Mouse (Mus musculus): Measurements from ENCODE around the gene Drg1. TPM values are rescaled to one million over a fixed set of nuclear protein-coding genes. Genes with fewer than 3 reads are reported as not detected.
A peak's percentile ranks its signal among the peaks of the same experiment; 100 is the strongest.
"Not testable (repeated sequence)": the region's sequence is repeated elsewhere in the genome, so short reads cannot be mapped to it uniquely, and the experiment has no call there.

Gene Drg1
- polyA plus RNA-seq, 1 experiment from 2014 or later: 159 TPM

GRCm38 (mm10) chr11:3146806-3147205 is 119.4 kb downstream of the Drg1 start:
- H3K9ac ChIP-seq; H3K27me3 ChIP-seq; DNase-seq; H3K9me3 ChIP-seq (replicated peaks); ATAC-seq (ENCODE audit: low read depth); H3K4me3 ChIP-seq (replicated peaks); H3K27ac ChIP-seq; H3K4me1 ChIP-seq (replicated peaks); H3K4me2 ChIP-seq; H3K36me3 ChIP-seq: not testable (repeated sequence)
- WGBS (ENCODE audit: insufficient replicate concordance): 64% methylated on average over 2 of the region's 2 CpGs

GRCm38 (mm10) chr11:3145359-3146165 is 120.7 kb downstream of the Drg1 start:
- H3K4me2 ChIP-seq; H3K36me3 ChIP-seq; H3K9ac ChIP-seq; DNase-seq; ATAC-seq (ENCODE audit: low read depth); H3K27me3 ChIP-seq; H3K27ac ChIP-seq; H3K4me3 ChIP-seq (replicated peaks); H3K4me1 ChIP-seq (replicated peaks); H3K9me3 ChIP-seq (replicated peaks): not testable (repeated sequence)
- 75% methylated on average over 9 of the region's 9 CpGs for WGBS (ENCODE audit: insufficient replicate concordance)

- H3K27ac ChIP-seq; H3K9ac ChIP-seq; H3K9me3 ChIP-seq (replicated peaks); H3K4me3 ChIP-seq (replicated peaks); DNase-seq; H3K36me3 ChIP-seq; H3K27me3 ChIP-seq; H3K4me1 ChIP-seq (replicated peaks); H3K4me2 ChIP-seq: not testable (repeated sequence)
- WGBS (ENCODE audit: insufficient replicate concordance): 38% methylated on average over 3 of the region's 3 CpGs
- peak; percentile 0; the same call in 1 of the 2 replicates for ATAC-seq (ENCODE audit: low read depth)
Observed at GRCm38 (mm10) chr11:3143984-3144383, 122.2 kb downstream of the Drg1 start.

GRCm38 (mm10) chr11:3142413-3142812 is 123.8 kb downstream of the Drg1 start:
- H3K36me3 ChIP-seq; H3K27ac ChIP-seq; H3K4me1 ChIP-seq (replicated peaks); H3K4me2 ChIP-seq; H3K9me3 ChIP-seq (replicated peaks); H3K27me3 ChIP-seq; H3K9ac ChIP-seq; H3K4me3 ChIP-seq (replicated peaks): not testable (repeated sequence)
- DNase-seq (peak; percentile 62), ATAC-seq (ENCODE audit: low read depth) (peak; percentile 61)
- WGBS (ENCODE audit: insufficient replicate concordance): 69% methylated on average over 4 of the region's 5 CpGs

GRCm38 (mm10) chr11:3140967-3141535 is 125.2 kb downstream of the Drg1 start:
- not testable (repeated sequence) for H3K4me2 ChIP-seq; H3K9me3 ChIP-seq (replicated peaks); ATAC-seq (ENCODE audit: low read depth)

GRCm38 (mm10) chr11:3138323-3138722 is 127.9 kb downstream of the Drg1 start:
- H3K27me3 ChIP-seq; H3K27ac ChIP-seq; H3K36me3 ChIP-seq; H3K4me2 ChIP-seq; H3K4me3 ChIP-seq (replicated peaks); H3K9ac ChIP-seq; ATAC-seq (ENCODE audit: low read depth); DNase-seq; H3K9me3 ChIP-seq (replicated peaks); H3K4me1 ChIP-seq (replicated peaks): not testable (repeated sequence)
- WGBS (ENCODE audit: insufficient replicate concordance): 64% methylated on average over 2 of the region's 2 CpGs

More at GRCm38 (mm10) chr11:3140967-3141535, 125.2 kb downstream of the Drg1 start:
- H3K9ac ChIP-seq; H3K4me3 ChIP-seq (replicated peaks); H3K27me3 ChIP-seq; H3K4me1 ChIP-seq (replicated peaks); DNase-seq; H3K36me3 ChIP-seq; H3K27ac ChIP-seq: not testable (repeated sequence)

Other genes with a start within 250 kb of the Drg1 start
- gene Sfi1, start 73.0 kb downstream of the Drg1 start, polyA plus RNA-seq (2015; fragmentation: Nextera tagmentation; extraction: Ambion mirVana): 3.4 and 4.3 TPM in 2 replicates
- gene Eif4enif1, start 64.0 kb downstream of the Drg1 start, polyA plus RNA-seq (2015; fragmentation: Nextera tagmentation; extraction: Ambion mirVana): 22.0 and 22.3 TPM in 2 replicates
- gene Patz1, start 22.5 kb upstream of the Drg1 start, polyA plus RNA-seq (2015; fragmentation: Nextera tagmentation; extraction: Ambion mirVana): 14.8 and 15.8 TPM in 2 replicates
- 1.1 and 1.5 TPM in 2 replicates for gene Pik3ip1, start 64.0 kb upstream of the Drg1 start, polyA plus RNA-seq (2015; fragmentation: Nextera tagmentation; extraction: Ambion mirVana)
- 8.7 TPM in 2 replicates for gene Limk2, start 142.8 kb upstream of the Drg1 start, polyA plus RNA-seq (2015; fragmentation: Nextera tagmentation; extraction: Ambion mirVana)
- gene Rnf185, start 185.9 kb upstream of the Drg1 start, polyA plus RNA-seq (2015; fragmentation: Nextera tagmentation; extraction: Ambion mirVana): 7.3 and 9.1 TPM in 2 replicates
- 0.05 TPM in 2 replicates for gene Pla2g3, start 221.9 kb upstream of the Drg1 start, polyA plus RNA-seq (2015; fragmentation: Nextera tagmentation; extraction: Ambion mirVana)
- 0.15 and 0.18 TPM in 2 replicates for gene Inpp5j, start 238.4 kb upstream of the Drg1 start, polyA plus RNA-seq (2015; fragmentation: Nextera tagmentation; extraction: Ambion mirVana)
- 12.2 and 12.5 TPM in 2 replicates for gene Selenom, start 248.3 kb upstream of the Drg1 start, polyA plus RNA-seq (2015; fragmentation: Nextera tagmentation; extraction: Ambion mirVana)

Measured in liver, embryonic 13.5 days (tissue).